Mouse (Mus musculus): ENCODE measurements around the gene Slc25a48. TPM values are rescaled to one million over a fixed set of nuclear protein-coding genes. Genes with fewer than 3 reads are reported as not detected.

The Slc25a48 gene
- 0.04 TPM in 1 of 2 replicates, not detected in the other for polyA plus RNA-seq (2014; fragmentation: Nextera tagmentation; extraction: Ambion mirVana)

GRCm38 (mm10) chr13:56438211-56439075, at the start of gene Slc25a48:
TSS of gene Slc25a48 (plus strand) at chr13:56438355.
- Histone ChIP-seq H3K4me1 (ENCODE audit: control insufficient read depth, insufficient read depth, low read length) (0 out of 2 replicates have a peak, but pooled peaks cover 3% of the 10 kb centered on the region), H3K36me3 (ENCODE audit: control insufficient read depth, insufficient read depth, low read length) (no peaks in the 10 kb centered on the region), H3K27ac (ENCODE audit: low read depth, low read length) (no peak within 1 kb of the TSS), H3K9me3 (replicated peaks; ENCODE audit: control insufficient read depth, low read length) (no peaks in the 10 kb centered on the region), H3K4me2 (peak within 1 kb of the TSS; percentile 70), H3K9ac (ENCODE audit: low read depth, low read length) (peak within 1 kb of the TSS; percentile 22; the same call in 1 of the 2 replicates), H3K27me3 (ENCODE audit: control insufficient read depth, insufficient read depth, low read length) (peaks cover 65% of the 10 kb centered on the region), H3K4me3 (ENCODE audit: low read depth, low read length) (peak within 1 kb of the TSS; percentile 38)
- 4% methylated on average over 51 of the region's 51 CpGs for WGBS (ENCODE audit: insufficient replicate concordance)
- no peak for ATAC-seq (replicated peaks; ENCODE audit: insufficient number of reproducible peaks, low FRiP score, low TSS enrichment)

DNA sequence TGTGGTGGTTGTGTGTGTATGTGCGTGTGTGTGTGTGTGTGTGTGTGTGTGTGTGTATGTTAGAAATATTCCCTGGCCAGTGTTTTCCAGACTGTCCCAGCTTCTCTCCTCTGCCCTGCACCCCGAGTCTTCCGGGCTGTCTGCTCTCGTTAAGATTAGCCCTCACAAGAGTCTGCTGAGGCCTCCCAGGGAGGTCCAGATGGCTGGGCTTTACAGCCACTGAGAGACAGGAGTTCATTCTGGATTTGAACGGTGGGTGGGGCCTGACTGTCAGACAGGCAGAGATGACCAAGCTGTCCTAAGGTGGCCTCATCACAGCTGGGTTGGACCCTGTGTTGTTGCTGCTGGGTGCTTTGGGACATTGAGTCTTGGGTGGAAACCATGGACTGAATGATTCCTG, 40.6 kb upstream of the Slc25a48 start:
- Histone ChIP-seq H3K9me3 (replicated peaks; ENCODE audit: control insufficient read depth, low read length) (no peaks in the 10 kb centered on the region), H3K36me3 (ENCODE audit: control insufficient read depth, insufficient read depth, low read length) (no peaks in the 10 kb centered on the region), H3K9ac (ENCODE audit: low read depth, low read length) (no peak overlapping the region), H3K4me2 (no peak overlapping the region), H3K4me1 (ENCODE audit: control insufficient read depth, insufficient read depth, low read length) (no peaks in the 10 kb centered on the region), H3K4me3 (ENCODE audit: low read depth, low read length) (no peak overlapping the region), H3K27ac (ENCODE audit: low read depth, low read length) (no peak overlapping the region), H3K27me3 (ENCODE audit: control insufficient read depth, insufficient read depth, low read length) (0 out of 2 replicates have a peak, but pooled peaks cover 2% of the 10 kb centered on the region)
- 30% methylated on average over 5 of the region's 5 CpGs for WGBS (ENCODE audit: insufficient replicate concordance)
- ATAC-seq (replicated peaks; ENCODE audit: insufficient number of reproducible peaks, low FRiP score, low TSS enrichment) = no peak

DNA sequence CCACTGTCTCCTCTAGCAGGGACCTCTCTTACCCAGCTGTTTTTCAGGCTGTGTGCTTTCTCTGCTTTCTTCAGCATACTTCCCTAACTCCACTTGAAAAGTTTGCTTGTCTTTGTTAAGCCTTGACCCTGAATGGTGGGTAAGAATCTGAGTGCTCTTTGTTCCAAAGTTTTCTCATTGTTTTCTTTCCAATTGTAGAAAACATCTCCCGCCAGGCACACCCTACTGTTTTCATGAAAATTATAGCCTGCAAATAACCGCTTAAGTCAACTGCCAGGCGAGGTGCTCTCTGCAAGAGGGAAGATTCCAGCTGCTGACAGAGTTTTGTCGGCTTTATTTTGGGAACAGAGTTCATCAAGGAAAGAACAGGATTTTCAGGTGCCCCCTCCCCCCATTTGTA, 37.0 kb upstream of the Slc25a48 start:
- no peak overlapping the region for H3K4me3 ChIP-seq (ENCODE audit: low read depth, low read length)
- ATAC-seq (replicated peaks; ENCODE audit: insufficient number of reproducible peaks, low FRiP score, low TSS enrichment) = no peak
- 62% methylated on average over 4 of the region's 4 CpGs for WGBS (ENCODE audit: insufficient replicate concordance)

GRCm38 (mm10) chr13:56403381-56404086, 34.6 kb upstream of the Slc25a48 start:
- Histone ChIP-seq H3K4me2 (no peak overlapping the region), H3K9me3 (replicated peaks; ENCODE audit: control insufficient read depth, low read length) (no peaks in the 10 kb centered on the region), H3K4me3 (ENCODE audit: low read depth, low read length) (no peak overlapping the region), H3K4me1 (ENCODE audit: control insufficient read depth, insufficient read depth, low read length) (no peaks in the 10 kb centered on the region), H3K9ac (ENCODE audit: low read depth, low read length) (no peak overlapping the region), H3K27me3 (ENCODE audit: control insufficient read depth, insufficient read depth, low read length) (0 out of 2 replicates have a peak, but pooled peaks cover 2% of the 10 kb centered on the region), H3K36me3 (ENCODE audit: control insufficient read depth, insufficient read depth, low read length) (no peaks in the 10 kb centered on the region), H3K27ac (ENCODE audit: low read depth, low read length) (no peak overlapping the region)
- no peak for ATAC-seq (replicated peaks; ENCODE audit: insufficient number of reproducible peaks, low FRiP score, low TSS enrichment)
- 74% methylated on average over 8 of the region's 8 CpGs for WGBS (ENCODE audit: insufficient replicate concordance)

More for the DNA sequence above, 37.0 kb upstream of the Slc25a48 start:
- no peak overlapping the region for H3K9ac ChIP-seq (ENCODE audit: low read depth, low read length)
- H3K27me3 ChIP-seq (ENCODE audit: control insufficient read depth, insufficient read depth, low read length) = 0 out of 2 replicates have a peak, but pooled peaks cover 4% of the 10 kb centered on the region
- H3K36me3 ChIP-seq (ENCODE audit: control insufficient read depth, insufficient read depth, low read length) = no peaks in the 10 kb centered on the region
- H3K4me2 ChIP-seq = no peak overlapping the region
- H3K27ac ChIP-seq (ENCODE audit: low read depth, low read length) = no peak overlapping the region
- H3K9me3 ChIP-seq (replicated peaks; ENCODE audit: control insufficient read depth, low read length) = no peaks in the 10 kb centered on the region
- no peaks in the 10 kb centered on the region for H3K4me1 ChIP-seq (ENCODE audit: control insufficient read depth, insufficient read depth, low read length)

DNA sequence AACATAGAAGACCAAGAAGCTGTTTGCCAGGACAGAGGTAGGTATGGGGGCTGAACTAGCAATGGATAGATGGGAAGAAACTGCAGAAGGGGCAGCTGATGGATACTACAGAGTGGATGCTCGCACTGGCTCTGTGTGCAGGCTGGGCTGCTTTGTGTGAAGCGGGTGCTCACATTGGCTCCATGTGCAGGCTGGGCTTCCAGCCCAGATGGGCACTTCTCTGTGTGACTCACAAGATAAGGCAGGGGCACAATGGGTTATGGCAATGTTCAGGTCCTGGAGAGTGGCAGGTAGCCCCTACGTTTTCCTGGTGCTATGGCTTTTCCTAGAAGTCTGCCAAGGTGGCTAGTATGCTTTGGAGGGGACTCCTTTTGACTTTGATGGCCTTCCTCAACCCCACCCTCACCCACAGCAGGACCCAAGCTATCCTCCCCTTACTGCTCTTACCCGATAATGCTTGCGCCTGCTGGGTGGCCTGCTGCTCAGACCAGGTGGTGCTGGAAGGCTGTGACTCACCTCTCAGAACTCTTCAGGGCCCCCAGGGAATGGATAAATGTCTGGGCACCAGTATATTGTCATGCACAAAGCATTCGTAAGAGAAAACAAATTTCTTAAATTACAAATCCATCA, 33.5 kb upstream of the Slc25a48 start:
- no peak for ATAC-seq (replicated peaks; ENCODE audit: insufficient number of reproducible peaks, low FRiP score, low TSS enrichment)
- no peaks in the 10 kb centered on the region for H3K4me1 ChIP-seq (ENCODE audit: control insufficient read depth, insufficient read depth, low read length)
- H3K4me2 ChIP-seq = no peak overlapping the region
- H3K9ac ChIP-seq (ENCODE audit: low read depth, low read length) = no peak overlapping the region
- no peaks in the 10 kb centered on the region for H3K9me3 ChIP-seq (replicated peaks; ENCODE audit: control insufficient read depth, low read length)
- H3K36me3 ChIP-seq (ENCODE audit: control insufficient read depth, insufficient read depth, low read length) = no peaks in the 10 kb centered on the region
- 54% methylated on average over 6 of the region's 6 CpGs for WGBS (ENCODE audit: insufficient replicate concordance)
- no peak overlapping the region for H3K4me3 ChIP-seq (ENCODE audit: low read depth, low read length)
- H3K27me3 ChIP-seq (ENCODE audit: control insufficient read depth, insufficient read depth, low read length) = 0 out of 2 replicates have a peak, but pooled peaks cover 2% of the 10 kb centered on the region
- no peak overlapping the region for H3K27ac ChIP-seq (ENCODE audit: low read depth, low read length)

- 74% methylated on average over 9 of the region's 9 CpGs for WGBS (ENCODE audit: insufficient replicate concordance)
- no peaks in the 10 kb centered on the region for H3K36me3 ChIP-seq (ENCODE audit: control insufficient read depth, insufficient read depth, low read length)
- no peak overlapping the region for H3K4me3 ChIP-seq (ENCODE audit: low read depth, low read length)
- H3K27me3 ChIP-seq (ENCODE audit: control insufficient read depth, insufficient read depth, low read length) = 0 out of 2 replicates have a peak, but pooled peaks cover 2% of the 10 kb centered on the region
- no peak overlapping the region for H3K27ac ChIP-seq (ENCODE audit: low read depth, low read length)
- no peaks in the 10 kb centered on the region for H3K4me1 ChIP-seq (ENCODE audit: control insufficient read depth, insufficient read depth, low read length)
- H3K9me3 ChIP-seq (replicated peaks; ENCODE audit: control insufficient read depth, low read length) = 0 out of 2 replicates have a peak, but pooled peaks cover 2% of the 10 kb centered on the region
- no peak overlapping the region for H3K9ac ChIP-seq (ENCODE audit: low read depth, low read length)
- no peak overlapping the region for H3K4me2 ChIP-seq
- ATAC-seq (replicated peaks; ENCODE audit: insufficient number of reproducible peaks, low FRiP score, low TSS enrichment) = no peak
Measured at GRCm38 (mm10) chr13:56412286-56412873, 25.8 kb upstream of the Slc25a48 start.

DNA sequence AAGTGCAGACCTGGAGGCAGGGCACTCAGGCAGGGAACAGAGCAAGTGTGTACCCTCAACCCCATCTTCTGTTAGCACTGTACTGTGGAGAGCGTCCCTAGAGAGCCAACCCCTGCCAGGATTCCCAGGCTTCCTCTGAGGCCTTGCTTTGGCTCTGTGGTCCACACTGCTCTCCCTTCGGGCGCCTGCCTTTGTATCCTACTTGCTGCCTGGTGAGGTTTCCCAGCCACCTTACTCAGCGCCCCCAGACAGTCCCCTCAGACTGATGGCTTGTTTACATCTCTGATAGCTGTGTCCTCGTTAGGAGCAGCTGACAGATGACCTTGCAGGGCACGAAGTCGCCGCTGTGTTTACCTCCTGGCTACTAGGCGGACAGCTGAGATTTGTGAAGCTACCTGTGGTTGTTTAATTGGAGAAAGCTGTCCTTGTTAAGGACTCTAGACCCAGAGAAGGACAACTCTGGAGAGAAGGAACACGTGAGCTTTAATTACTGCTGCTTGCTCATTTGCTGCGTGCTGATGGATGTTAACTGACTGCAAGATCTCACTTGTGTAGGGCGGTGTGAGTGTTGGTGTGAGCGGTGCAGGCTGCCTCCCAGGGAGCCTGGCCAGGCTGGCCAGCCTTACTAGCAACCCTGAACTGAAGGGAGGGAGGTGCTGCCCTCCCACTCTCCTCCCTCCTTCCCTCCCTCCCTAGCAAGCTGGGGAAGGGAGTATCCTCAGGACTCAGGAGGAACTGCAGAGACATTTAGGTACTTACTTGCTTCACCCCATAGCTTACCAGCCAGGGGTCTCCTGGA, 19.3 kb upstream of the Slc25a48 start:
- no peaks in the 10 kb centered on the region for H3K36me3 ChIP-seq (ENCODE audit: control insufficient read depth, insufficient read depth, low read length)
- H3K9me3 ChIP-seq (replicated peaks; ENCODE audit: control insufficient read depth, low read length) = no peaks in the 10 kb centered on the region
- no peak overlapping the region for H3K27ac ChIP-seq (ENCODE audit: low read depth, low read length)
- no peak overlapping the region for H3K9ac ChIP-seq (ENCODE audit: low read depth, low read length)
- peaks cover 8% of the 10 kb centered on the region; the same call in 1 of the 2 replicates for H3K4me1 ChIP-seq (ENCODE audit: control insufficient read depth, insufficient read depth, low read length)
- H3K4me2 ChIP-seq = no peak overlapping the region
- no peak overlapping the region for H3K4me3 ChIP-seq (ENCODE audit: low read depth, low read length)
- WGBS (ENCODE audit: insufficient replicate concordance) = 17% methylated on average over 13 of the region's 13 CpGs
- H3K27me3 ChIP-seq (ENCODE audit: control insufficient read depth, insufficient read depth, low read length) = peaks cover 8% of the 10 kb centered on the region; the same call in 1 of the 2 replicates
- ATAC-seq (replicated peaks; ENCODE audit: insufficient number of reproducible peaks, low FRiP score, low TSS enrichment) = no peak

Data from heart, embryonic 11.5 days (tissue).